Mouse (Mus musculus): ENCODE data around the gene Hsf5. TPM values are rescaled to one million over a fixed set of nuclear protein-coding genes. Genes with fewer than 3 reads are reported as not detected.

Gene Hsf5
- polyA plus RNA-seq, 2 experiments, result 0.02 TPM; not detected in 1

GRCm38 (mm10) chr11:87659216-87659615 lies 42.3 kb downstream of the Hsf5 start:
- no peak overlapping the region for H3K9ac ChIP-seq (replicated peaks)
- H3K27ac ChIP-seq, result no peak overlapping the region
- no peak overlapping the region for H3K4me3 ChIP-seq (ENCODE audit: insufficient read depth in 1 of 2, low read depth in 2 of 2, low read length in 2 of 2)
- no peak for TF ChIP-seq EP300 (IDR thresholded peaks at IDR 0.05; ENCODE audit: low read depth)
- TF ChIP-seq CTCF (IDR thresholded peaks at IDR 0.05; ENCODE audit: low read depth), result no peak
- H3K4me2 ChIP-seq (ENCODE audit: low read depth), result no peak overlapping the region
- DNase-seq (ENCODE audit: low read depth in 3 of 3, low spot score in 3 of 3) (no peak), ATAC-seq (ENCODE audit: insufficient read depth) (no peak)
- WGBS (ENCODE audit: insufficient replicate concordance), result 63% methylated on average over 7 of the region's 7 CpGs
- H3K27me3 ChIP-seq (ENCODE audit: control insufficient read depth, insufficient read depth, low read length), result no peaks in the 10 kb centered on the region
- H3K36me3 ChIP-seq (replicated peaks; ENCODE audit: control insufficient read depth, insufficient read depth, low read depth), result no peaks in the 10 kb centered on the region
- H3K9me3 ChIP-seq (ENCODE audit: control insufficient read depth, low read length), result no peaks in the 10 kb centered on the region
- peaks cover 0 to 6% of the 10 kb centered on the region in 2 experiments; a peak in 1 of 4 replicates for H3K4me1 ChIP-seq (replicated peaks; ENCODE audit: control insufficient read depth in 2 of 2, insufficient read depth in 2 of 2, low read length in 1 of 2)

GRCm38 (mm10) chr11:87662407-87662806 lies 45.4 kb downstream of the Hsf5 start, which contains the start of gene Rnf43:
Rnf43 (plus strand) TSS chr11:87662722.
- Histone ChIP-seq H3K9me3 (ENCODE audit: control insufficient read depth, low read length) (no peaks in the 10 kb centered on the region), H3K4me2 (ENCODE audit: low read depth) (peak within 1 kb of the TSS; percentile 60), H3K36me3 (replicated peaks; ENCODE audit: control insufficient read depth, insufficient read depth, low read depth) (no peaks in the 10 kb centered on the region), H3K9ac (replicated peaks) (peak within 1 kb of the TSS; percentile 33; the same call in 1 of the 2 replicates), H3K4me1 (replicated peaks; ENCODE audit: control insufficient read depth in 2 of 2, insufficient read depth in 2 of 2, low read length in 1 of 2) (peaks cover 0 to 6% of the 10 kb centered on the region in 2 experiments; a peak in 1 of 4 replicates), H3K27ac (no peak within 1 kb of the TSS), H3K4me3 (ENCODE audit: insufficient read depth in 1 of 2, low read depth in 2 of 2, low read length in 2 of 2) (peak within 1 kb of the TSS; percentile 38 to 48), H3K27me3 (ENCODE audit: control insufficient read depth, insufficient read depth, low read length) (no peaks in the 10 kb centered on the region)
- DNase-seq (ENCODE audit: low read depth in 3 of 3, low spot score in 3 of 3), result peak; percentile 69 to 78 (median 72)
- WGBS (ENCODE audit: insufficient replicate concordance), result under 1% methylated on average over 8 of the region's 8 CpGs
- TF ChIP-seq CTCF (IDR thresholded peaks at IDR 0.05; ENCODE audit: low read depth), result peak; percentile 92
- TF ChIP-seq EP300 (IDR thresholded peaks at IDR 0.05; ENCODE audit: low read depth), result 0 out of 2 replicates have a peak, but pooled peaks have one; percentile 30
- ATAC-seq (ENCODE audit: insufficient read depth), result peak; percentile 75

GRCm38 (mm10) chr11:87662822-87663221 lies 45.9 kb downstream of the Hsf5 start:
- peak overlapping the region; percentile 38 to 48 for H3K4me3 ChIP-seq (ENCODE audit: insufficient read depth in 1 of 2, low read depth in 2 of 2, low read length in 2 of 2)
- no peak for DNase-seq (ENCODE audit: low read depth in 3 of 3, low spot score in 3 of 3)
- no peaks in the 10 kb centered on the region for H3K27me3 ChIP-seq (ENCODE audit: control insufficient read depth, insufficient read depth, low read length)
- H3K4me2 ChIP-seq (ENCODE audit: low read depth), result peak overlapping the region; percentile 60
- H3K27ac ChIP-seq, result no peak overlapping the region
- no peak for ATAC-seq (ENCODE audit: insufficient read depth)
- TF ChIP-seq CTCF (IDR thresholded peaks at IDR 0.05; ENCODE audit: low read depth), result no peak
- 22% methylated on average over 14 of the region's 14 CpGs for WGBS (ENCODE audit: insufficient replicate concordance)
- no peaks in the 10 kb centered on the region for H3K36me3 ChIP-seq (replicated peaks; ENCODE audit: control insufficient read depth, insufficient read depth, low read depth)
- no peaks in the 10 kb centered on the region for H3K9me3 ChIP-seq (ENCODE audit: control insufficient read depth, low read length)
- peaks cover 0 to 8% of the 10 kb centered on the region in 2 experiments; a peak in 1 of 4 replicates for H3K4me1 ChIP-seq (replicated peaks; ENCODE audit: control insufficient read depth in 2 of 2, insufficient read depth in 2 of 2, low read length in 1 of 2)
- peak overlapping the region; percentile 25; the same call in 1 of the 2 replicates for H3K9ac ChIP-seq (replicated peaks)

- peak overlapping the region; percentile 38 to 57 for H3K4me3 ChIP-seq (ENCODE audit: insufficient read depth in 1 of 2, low read depth in 2 of 2, low read length in 2 of 2)
These were observed 47.0 kb downstream of the Hsf5 start for GRCm38 (mm10) chr11:87663948-87664347.

GRCm38 (mm10) chr11:87664521-87664920 lies 47.6 kb downstream of the Hsf5 start:
- TF ChIP-seq CTCF (IDR thresholded peaks at IDR 0.05; ENCODE audit: low read depth) (no peak), EP300 (IDR thresholded peaks at IDR 0.05; ENCODE audit: low read depth) (no peak)
- 70% methylated on average over 12 of the region's 12 CpGs for WGBS (ENCODE audit: insufficient replicate concordance)
- H3K4me2 ChIP-seq (ENCODE audit: low read depth), result peak overlapping the region; percentile 31; the same call in 1 of the 2 replicates
- ATAC-seq (ENCODE audit: insufficient read depth) (no peak), DNase-seq (ENCODE audit: low read depth in 3 of 3, low spot score in 3 of 3) (no peak)
- H3K4me3 ChIP-seq (ENCODE audit: insufficient read depth in 1 of 2, low read depth in 2 of 2, low read length in 2 of 2), result peak overlapping the region; percentile 38 to 57
- H3K9me3 ChIP-seq (ENCODE audit: control insufficient read depth, low read length), result no peaks in the 10 kb centered on the region
- no peaks in the 10 kb centered on the region for H3K27me3 ChIP-seq (ENCODE audit: control insufficient read depth, insufficient read depth, low read length)
- H3K9ac ChIP-seq (replicated peaks), result peak overlapping the region; percentile 2; the same call in 1 of the 2 replicates
- no peaks in the 10 kb centered on the region for H3K36me3 ChIP-seq (replicated peaks; ENCODE audit: control insufficient read depth, insufficient read depth, low read depth)
- no peak overlapping the region for H3K27ac ChIP-seq
- peaks cover 0 to 8% of the 10 kb centered on the region in 2 experiments; a peak in 1 of 4 replicates for H3K4me1 ChIP-seq (replicated peaks; ENCODE audit: control insufficient read depth in 2 of 2, insufficient read depth in 2 of 2, low read length in 1 of 2)

More at GRCm38 (mm10) chr11:87663948-87664347, 47.0 kb downstream of the Hsf5 start:
- 67% methylated on average over 6 of the region's 6 CpGs for WGBS (ENCODE audit: insufficient replicate concordance)
- Histone ChIP-seq H3K4me2 (ENCODE audit: low read depth) (peak overlapping the region; percentile 31; the same call in 1 of the 2 replicates), H3K9me3 (ENCODE audit: control insufficient read depth, low read length) (no peaks in the 10 kb centered on the region), H3K27me3 (ENCODE audit: control insufficient read depth, insufficient read depth, low read length) (no peaks in the 10 kb centered on the region), H3K27ac (no peak overlapping the region), H3K36me3 (replicated peaks; ENCODE audit: control insufficient read depth, insufficient read depth, low read depth) (no peaks in the 10 kb centered on the region), H3K4me1 (replicated peaks; ENCODE audit: control insufficient read depth in 2 of 2, insufficient read depth in 2 of 2, low read length in 1 of 2) (peaks cover 0 to 8% of the 10 kb centered on the region in 2 experiments; a peak in 1 of 4 replicates), H3K9ac (replicated peaks) (no peak overlapping the region; the same call in 1 of the 2 replicates)
- ATAC-seq (ENCODE audit: insufficient read depth) (no peak), DNase-seq (ENCODE audit: low read depth in 3 of 3, low spot score in 3 of 3) (no peak)
- no peak for TF ChIP-seq EP300 (IDR thresholded peaks at IDR 0.05; ENCODE audit: low read depth)
- TF ChIP-seq CTCF (IDR thresholded peaks at IDR 0.05; ENCODE audit: low read depth), result no peak

All from liver, embryonic 14.5 days (tissue).